Mouse (Mus musculus) layer of hippocampus, postnatal 36 days (tissue): ENCODE data around the gene Arl8a. TPM values are rescaled to one million over a fixed set of nuclear protein-coding genes. Genes with fewer than 3 reads are reported as not detected.
"Not testable (repeated sequence)": the region's sequence is repeated elsewhere in the genome, so short reads cannot be mapped to it uniquely, and the experiment has no call there.

Experiments used
- DNase-seq, 2 experiments: peaks; one replicate each; pipeline ENCODE4 v3.0.0; 2022
- total RNA-seq, 2 experiments: library from RNA; stranded (reverse); gene quantifications; 2 replicates each; pipeline ENCODE4 v1.2.3; 2021

Arl8a gene
- total RNA-seq, 2 experiments from 2014 or later, result 251 to 253 TPM

GRCm38 (mm10) chr1:135170299-135170698 is 23.7 kb downstream of the Arl8a start:
- DNase-seq, result no peak

GRCm38 (mm10) chr1:135171202-135171601 is 24.6 kb downstream of the Arl8a start:
- DNase-seq, result no peak

- no peak for DNase-seq
Observed at GRCm38 (mm10) chr1:135171984-135172383, 25.4 kb downstream of the Arl8a start.

- no peak for DNase-seq
Observed at GRCm38 (mm10) chr1:135173311-135173710, 26.7 kb downstream of the Arl8a start.

- no peak for DNase-seq
Observed at GRCm38 (mm10) chr1:135175176-135175575, 28.6 kb downstream of the Arl8a start.

- no peak for DNase-seq
Observed at GRCm38 (mm10) chr1:135177724-135178123, 31.1 kb downstream of the Arl8a start.

- no peak for DNase-seq
Observed at GRCm38 (mm10) chr1:135178863-135179262, 32.2 kb downstream of the Arl8a start.

GRCm38 (mm10) chr1:135180830-135181229 is 34.2 kb downstream of the Arl8a start:
- DNase-seq, result no peak

GRCm38 (mm10) chr1:135181275-135181674 is 34.7 kb downstream of the Arl8a start:
- no peak for DNase-seq

- no peak for DNase-seq
Observed at GRCm38 (mm10) chr1:135181880-135182623, 35.4 kb downstream of the Arl8a start.

GRCm38 (mm10) chr1:135182975-135183374 is 36.4 kb downstream of the Arl8a start:
- DNase-seq, result no peak

GRCm38 (mm10) chr1:135183448-135183847 is 36.8 kb downstream of the Arl8a start:
- DNase-seq, result no peak

GRCm38 (mm10) chr1:135183941-135184570 is 37.4 kb downstream of the Arl8a start:
- DNase-seq, result no peak

GRCm38 (mm10) chr1:135185936-135186335 is 39.3 kb downstream of the Arl8a start:
- no peak for DNase-seq

- DNase-seq, result no peak
Observed at GRCm38 (mm10) chr1:135186427-135186826, 39.8 kb downstream of the Arl8a start.

GRCm38 (mm10) chr1:135187016-135187415 is 40.4 kb downstream of the Arl8a start:
- not testable (repeated sequence) for DNase-seq

- no peak for DNase-seq
Observed at GRCm38 (mm10) chr1:135188197-135188596, 41.6 kb downstream of the Arl8a start.

- DNase-seq, result no peak
Observed at GRCm38 (mm10) chr1:135189186-135189585, 42.6 kb downstream of the Arl8a start.

- not testable (repeated sequence) for DNase-seq
Observed at GRCm38 (mm10) chr1:135194335-135194734, 47.7 kb downstream of the Arl8a start.

GRCm38 (mm10) chr1:135195907-135196440 is 49.4 kb downstream of the Arl8a start:
- no peak for DNase-seq

- no peak for DNase-seq
Observed at GRCm38 (mm10) chr1:135198412-135198811, 51.8 kb downstream of the Arl8a start.

GRCm38 (mm10) chr1:135199014-135199819 is 52.6 kb downstream of the Arl8a start:
- no peak for DNase-seq

GRCm38 (mm10) chr1:135200400-135200799 is 53.8 kb downstream of the Arl8a start:
- no peak for DNase-seq
